Mouse (Mus musculus): ENCODE measurements around the gene Upp2. TPM values are rescaled to one million over a fixed set of nuclear protein-coding genes. Genes with fewer than 3 reads are reported as not detected.

The Upp2 gene
- total RNA-seq, 2 experiments from 2014 or later = 2.7 to 5.0 TPM

DNA sequence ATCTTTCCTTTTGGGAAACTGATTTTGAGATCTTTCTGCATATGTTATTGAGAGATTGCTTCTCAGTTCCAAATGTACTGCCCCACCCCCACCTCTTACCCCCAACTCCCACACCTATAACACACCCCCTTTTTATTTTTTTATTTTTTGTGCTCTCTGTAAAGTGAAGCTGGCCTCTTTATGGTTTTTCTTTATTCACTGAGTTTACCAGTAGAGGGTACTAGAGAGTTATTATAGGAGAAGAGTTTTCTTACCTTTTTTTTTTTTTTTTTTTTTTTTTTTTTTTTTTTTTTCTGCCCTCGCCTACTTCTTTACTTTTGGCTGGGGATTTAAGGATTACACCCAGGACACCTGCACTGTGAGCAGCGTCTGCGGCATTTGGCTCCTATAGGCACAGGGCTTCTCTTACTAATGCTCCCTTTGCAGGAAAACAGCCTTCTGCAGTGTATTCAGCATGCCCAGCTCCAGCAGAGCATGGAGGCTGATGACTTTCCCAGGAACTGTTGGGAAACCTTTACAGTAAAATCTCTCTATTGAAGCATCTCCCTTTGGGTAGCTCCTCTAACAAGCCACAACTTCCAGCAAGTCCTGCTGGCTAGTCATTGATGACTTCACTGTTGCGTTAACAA is 170.2 kb downstream of the Upp2 start:
- no peak for DNase-seq
- intact Hi-C loops (cut with DNase I) = loop anchor here (1.0 kb wide), 2 partner anchors 687 to 703 kb away; no protein-coding TSS in a partner anchor

GRCm38 (mm10) chr2:58741213-58741612 is 174.1 kb downstream of the Upp2 start:
- no peak for DNase-seq
- intact Hi-C loops (cut with DNase I) = no loop called here

DNA sequence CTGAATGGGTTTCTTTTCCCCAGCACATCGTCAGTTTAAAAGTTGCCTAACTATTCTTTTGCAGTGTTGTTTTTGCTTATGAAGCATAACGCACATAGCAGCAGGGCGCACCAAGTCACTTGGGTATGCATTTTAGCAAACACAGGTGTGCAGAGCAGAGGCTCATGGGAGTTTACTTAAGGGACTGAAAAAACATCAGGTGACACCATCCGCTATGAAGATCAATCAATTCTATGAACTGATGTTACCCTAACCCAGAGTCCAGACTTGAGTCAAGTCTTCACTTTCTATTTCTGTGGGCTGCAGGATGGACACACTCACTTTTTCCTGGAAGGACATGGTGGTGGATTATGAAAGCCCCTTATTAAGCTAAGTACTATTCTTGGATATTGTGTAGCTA is 174.9 kb downstream of the Upp2 start:
- no peak for DNase-seq
- intact Hi-C loops (cut with DNase I) = no loop called here

- intact Hi-C loops (cut with DNase I) = no loop called here
- no peak for DNase-seq
These were observed 176.3 kb downstream of the Upp2 start for GRCm38 (mm10) chr2:58743446-58743845.

GRCm38 (mm10) chr2:58747483-58748229 is 180.6 kb downstream of the Upp2 start:
- intact Hi-C loops (cut with DNase I) = no loop called here

DNA sequence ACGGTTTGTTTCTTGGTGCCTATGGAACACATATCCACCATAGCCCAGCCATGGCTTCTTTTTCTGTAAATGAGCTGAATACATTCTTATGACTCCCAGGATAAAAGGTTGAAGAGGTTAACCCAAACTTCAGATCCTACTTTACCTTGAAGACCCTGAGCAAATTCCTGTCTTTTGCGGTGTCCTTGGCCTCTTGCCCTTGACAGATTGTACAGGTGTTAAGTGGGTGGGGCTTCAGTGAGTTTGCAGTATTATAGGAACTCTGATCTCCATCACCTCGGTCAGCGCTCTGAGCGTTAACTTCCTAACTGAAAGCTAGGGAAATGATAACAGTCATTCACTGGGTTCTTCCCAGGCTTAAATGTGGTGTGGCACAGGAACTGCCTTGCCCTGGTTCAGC is 181.2 kb downstream of the Upp2 start:
- intact Hi-C loops (cut with DNase I) = no loop called here
- DNase-seq = no peak

More at GRCm38 (mm10) chr2:58747483-58748229, 180.6 kb downstream of the Upp2 start:
- no peak for DNase-seq

- intact Hi-C loops (cut with DNase I) = no loop called here
These were observed 185.8 kb downstream of the Upp2 start for GRCm38 (mm10) chr2:58752891-58753290.

DNA sequence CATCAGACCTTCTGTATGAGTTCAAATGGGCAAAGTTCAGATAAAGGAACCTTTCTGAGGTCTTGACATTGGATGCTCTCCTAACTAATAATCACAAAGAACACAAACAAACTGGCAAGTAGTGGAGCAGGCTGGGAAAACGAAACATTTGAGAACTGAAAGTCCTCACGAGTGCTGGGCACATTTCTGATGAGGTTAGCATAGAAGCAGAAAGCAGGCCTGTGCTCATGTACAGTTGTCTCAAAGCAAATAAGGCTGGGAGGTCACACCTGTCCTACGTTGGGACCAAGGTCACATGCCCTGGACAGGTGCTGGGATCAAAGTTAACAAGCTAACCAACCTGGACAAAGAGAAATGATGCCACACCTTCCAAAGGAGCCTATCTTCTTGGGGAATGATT is 187.6 kb downstream of the Upp2 start:
- DNase-seq = no peak
- intact Hi-C loops (cut with DNase I) = no loop called here

More at GRCm38 (mm10) chr2:58752891-58753290, 185.8 kb downstream of the Upp2 start:
- no peak for DNase-seq

DNA sequence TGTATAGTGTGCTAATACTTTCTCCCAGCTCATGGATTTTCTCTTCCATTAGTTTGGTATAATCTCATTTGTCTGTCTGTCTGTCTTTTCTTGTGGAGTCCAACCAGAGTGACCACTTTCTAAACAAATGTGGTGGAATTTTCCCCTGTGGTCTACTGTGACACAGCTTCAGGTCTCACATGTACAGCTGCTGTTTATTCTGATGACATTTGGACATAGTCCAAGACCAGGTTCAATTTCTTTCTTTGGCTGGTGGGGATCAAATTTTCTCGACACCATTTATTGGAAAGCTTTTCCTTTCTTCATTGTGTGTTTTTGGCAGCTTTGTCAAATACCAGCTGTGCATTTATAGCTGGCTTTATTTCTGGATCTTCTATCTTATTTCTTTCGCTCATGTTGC is 191.0 kb downstream of the Upp2 start:
- intact Hi-C loops (cut with DNase I) = no loop called here
- DNase-seq = no peak

DNA sequence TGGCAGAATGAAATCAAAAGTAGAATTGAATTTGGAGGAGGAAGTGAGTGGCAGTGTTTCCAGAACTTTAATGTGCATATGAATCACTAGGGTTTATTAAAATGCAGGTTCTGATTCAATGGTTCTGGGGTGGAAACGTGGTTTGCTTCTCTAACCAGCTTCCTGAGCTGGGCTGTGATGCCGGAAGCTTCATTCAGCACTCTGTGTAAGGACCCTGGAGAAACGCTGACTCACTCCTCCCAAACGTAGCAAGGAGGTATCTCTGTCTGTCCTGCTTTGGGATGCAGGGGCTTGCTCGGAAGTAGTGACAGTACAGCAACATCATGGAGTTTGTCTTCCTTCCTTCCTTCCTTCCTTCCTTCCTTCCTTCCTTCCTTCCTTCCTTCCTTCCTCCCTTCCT is 192.6 kb downstream of the Upp2 start:
- intact Hi-C loops (cut with DNase I) = no loop called here

DNA sequence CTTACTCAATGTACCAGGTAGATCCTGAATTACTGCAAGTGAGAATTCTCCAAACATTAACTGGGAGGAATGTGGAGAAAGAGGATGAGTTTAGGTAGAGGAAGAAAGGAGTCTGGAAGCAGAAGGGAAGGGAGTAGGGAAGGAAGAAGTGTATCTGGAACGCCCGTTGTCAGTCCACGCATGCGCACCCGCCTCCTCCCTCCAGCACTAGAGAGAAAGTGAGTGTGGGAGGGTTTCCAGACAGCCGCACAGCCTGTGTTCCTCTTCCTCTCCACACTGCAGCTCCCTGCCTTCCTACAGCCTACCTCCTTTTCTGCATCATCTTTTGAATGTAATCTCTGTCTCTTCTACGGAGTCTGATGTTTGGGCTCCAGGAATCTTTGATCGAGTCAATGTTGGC is 198.0 kb downstream of the Upp2 start:
- intact Hi-C loops (cut with DNase I) = no loop called here

More for the DNA sequence above, 192.6 kb downstream of the Upp2 start:
- no peak for DNase-seq

DNA sequence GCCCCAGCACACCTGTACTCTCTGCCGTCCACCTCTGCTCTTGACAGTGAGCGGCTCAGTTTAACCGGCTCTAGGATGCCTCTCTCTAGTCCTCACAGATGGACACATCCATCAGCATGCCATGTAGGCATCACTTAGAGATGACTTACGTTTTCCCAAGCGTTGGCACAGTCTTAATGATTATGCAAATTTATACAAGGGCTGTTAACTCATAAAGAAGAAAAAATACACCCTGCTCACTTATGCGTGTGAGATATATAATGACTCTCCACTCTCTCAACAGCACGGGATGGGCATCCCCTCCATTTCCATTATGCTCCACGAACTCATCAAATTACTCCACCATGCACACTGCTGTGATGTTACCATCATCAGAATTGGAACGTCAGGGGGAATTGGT is 206.7 kb downstream of the Upp2 start:
- DNase-seq = no peak
- intact Hi-C loops (cut with DNase I) = no loop called here

More for the DNA sequence above, 198.0 kb downstream of the Upp2 start:
- no peak for DNase-seq

GRCm38 (mm10) chr2:58778986-58779495 is 211.9 kb downstream of the Upp2 start:
- intact Hi-C loops (cut with DNase I) = no loop called here
- no peak for DNase-seq

- no peak for DNase-seq
- intact Hi-C loops (cut with DNase I) = no loop called here
These were observed 216.4 kb downstream of the Upp2 start for GRCm38 (mm10) chr2:58783526-58783925.

GRCm38 (mm10) chr2:58786177-58786576 is 219.1 kb downstream of the Upp2 start:
- intact Hi-C loops (cut with DNase I) = no loop called here
- DNase-seq = no peak

GRCm38 (mm10) chr2:58786681-58787080 is 219.6 kb downstream of the Upp2 start:
- no peak for DNase-seq
- intact Hi-C loops (cut with DNase I) = no loop called here

DNA sequence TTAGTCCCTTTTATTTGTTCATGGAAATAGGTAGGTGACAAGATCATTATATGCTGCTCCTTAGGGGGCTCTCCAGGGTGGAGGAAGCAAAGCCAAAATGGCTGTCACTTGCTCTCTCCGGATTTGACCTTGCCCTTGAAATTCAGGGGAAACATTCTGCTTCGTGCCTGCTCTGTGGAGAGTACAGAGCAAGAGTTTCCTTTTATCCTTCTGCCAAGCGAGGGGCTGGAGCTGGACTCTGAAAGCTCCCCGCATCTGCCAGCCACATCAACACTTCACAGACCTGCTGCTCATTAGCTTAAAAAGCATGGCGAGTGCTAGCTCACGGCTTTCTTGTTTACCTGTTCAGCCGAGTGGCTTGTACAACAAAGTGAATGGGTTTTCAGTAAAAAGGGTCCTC is 220.3 kb downstream of the Upp2 start:
- DNase-seq = no peak
- intact Hi-C loops (cut with DNase I) = no loop called here

GRCm38 (mm10) chr2:58789934-58790333 is 222.8 kb downstream of the Upp2 start:
- intact Hi-C loops (cut with DNase I) = no loop called here
- no peak for DNase-seq

GRCm38 (mm10) chr2:58790361-58790760 is 223.3 kb downstream of the Upp2 start:
- intact Hi-C loops (cut with DNase I) = no loop called here
- no peak for DNase-seq

DNA sequence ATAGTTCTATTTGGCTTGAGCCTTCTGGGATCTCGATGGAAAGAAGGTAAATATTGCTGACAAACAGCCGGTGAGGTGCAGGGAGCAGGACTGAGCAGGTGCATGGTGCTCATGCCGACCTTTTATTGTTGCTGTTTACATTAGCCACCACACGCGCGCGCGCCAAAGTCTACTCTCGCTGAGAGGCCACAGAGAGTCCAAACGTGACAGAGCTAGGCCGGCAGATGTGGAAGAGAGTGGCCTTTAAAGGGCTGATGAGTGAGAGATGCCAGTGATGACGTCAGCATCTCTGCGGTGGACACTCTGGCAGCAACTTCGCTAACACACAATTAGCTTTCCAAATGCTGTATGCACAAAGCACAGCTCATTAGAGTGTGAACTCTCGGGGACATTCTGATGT is 227.4 kb downstream of the Upp2 start:
- DNase-seq = no peak
- intact Hi-C loops (cut with DNase I) = no loop called here

DNA sequence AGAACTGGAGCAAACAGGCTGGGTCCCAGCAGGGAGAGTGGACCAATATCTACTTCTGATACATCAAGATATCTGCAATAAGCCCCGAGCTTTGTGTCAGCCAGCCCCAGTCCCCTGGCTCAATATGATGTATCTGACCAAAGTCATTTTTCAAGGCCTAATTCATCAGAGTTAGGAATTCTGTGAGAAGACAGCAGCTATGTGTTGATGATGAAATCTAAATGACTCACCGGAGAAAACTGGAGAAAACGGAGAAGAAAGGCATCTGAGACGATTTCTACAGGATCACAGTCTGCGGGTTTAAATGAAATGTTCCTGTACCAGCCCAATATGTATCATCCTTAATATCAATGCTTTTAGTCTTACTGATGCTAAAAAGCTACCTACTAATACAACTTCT is 228.3 kb downstream of the Upp2 start:
- no peak for DNase-seq
- intact Hi-C loops (cut with DNase I) = no loop called here

DNA sequence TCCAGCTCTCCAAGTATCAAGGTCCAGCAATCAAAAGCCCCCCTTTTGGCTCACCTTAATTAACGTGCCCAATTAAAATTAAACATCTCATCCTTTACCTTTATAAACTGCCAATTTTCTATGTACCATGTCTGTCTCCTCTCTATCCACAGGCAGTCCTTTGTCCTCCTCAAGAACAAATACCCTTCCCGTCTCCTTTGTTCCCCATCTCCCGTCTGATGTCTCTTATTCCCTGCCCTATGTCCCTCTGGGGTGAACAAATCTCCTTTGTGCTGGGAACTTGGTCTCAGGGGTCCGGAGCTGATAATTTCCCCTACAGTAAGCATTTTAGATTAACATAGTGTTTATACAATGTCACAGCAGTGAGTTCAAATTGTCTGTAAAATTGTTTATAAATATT is 230.4 kb downstream of the Upp2 start:
- no peak for DNase-seq
- intact Hi-C loops (cut with DNase I) = no loop called here
